Mouse (Mus musculus) CH12.LX (cell line): ENCODE results near the gene Txk.

Experiments used
- CTCF ChIP-seq, 2 experiments: IDR thresholded peaks in 1 of 2; conservative IDR thresholded peaks in 1 of 2; 2 replicates each; pipeline ENCODE4 v1.5.1; 2011 to 2012; ENCODE audit warnings: low read depth in 2 of 2, low read length in 2 of 2, improper control_type of control experiment in 1 of 2, inconsistent platforms in 1 of 2, mild to moderate bottlenecking in 1 of 2, moderate library complexity in 1 of 2
- MAX ChIP-seq: IDR thresholded peaks from 2 replicates; pipeline ENCODE4 v1.6.1; 2011; ENCODE audit warnings: low read length, improper control_type of control experiment
- NRF1 ChIP-seq: IDR thresholded peaks from 2 replicates; pipeline ENCODE4 v1.6.1; 2014; ENCODE audit warnings: low read depth, mild to moderate bottlenecking, inconsistent platforms, low read length, improper control_type of control experiment, moderate library complexity
- POLR2A ChIP-seq: IDR thresholded peaks from 2 replicates; pipeline ENCODE4 v1.6.1; 2011; ENCODE audit warnings: low read depth, mild to moderate bottlenecking, improper control_type of control experiment, low read length
- RAD21 ChIP-seq: IDR thresholded peaks from 2 replicates; pipeline ENCODE4 v1.6.1; 2011; ENCODE audit warnings: low read depth, mild to moderate bottlenecking, low read length, improper control_type of control experiment, moderate library complexity
- RCOR1 ChIP-seq: conservative IDR thresholded peaks from 2 replicates; pipeline ENCODE4 v1.6.1; 2012; ENCODE audit warnings: low read depth, mild to moderate bottlenecking, inconsistent platforms, low read length, improper control_type of control experiment
- SMC3 ChIP-seq: IDR thresholded peaks from 2 replicates; pipeline ENCODE4 v1.6.1; 2011; ENCODE audit warnings: low read depth, low read length, improper control_type of control experiment
- USF1 ChIP-seq: IDR thresholded peaks from 2 replicates; pipeline ENCODE4 v1.6.1; 2014; ENCODE audit warnings: low read depth, mild to moderate bottlenecking, inconsistent platforms, low read length, improper control_type of control experiment
- ZC3H11A ChIP-seq: IDR thresholded peaks from 2 replicates; pipeline ENCODE4 v1.6.1; 2012; ENCODE audit warnings: low read depth, mild to moderate bottlenecking, inconsistent platforms, low read length, improper control_type of control experiment

DNA sequence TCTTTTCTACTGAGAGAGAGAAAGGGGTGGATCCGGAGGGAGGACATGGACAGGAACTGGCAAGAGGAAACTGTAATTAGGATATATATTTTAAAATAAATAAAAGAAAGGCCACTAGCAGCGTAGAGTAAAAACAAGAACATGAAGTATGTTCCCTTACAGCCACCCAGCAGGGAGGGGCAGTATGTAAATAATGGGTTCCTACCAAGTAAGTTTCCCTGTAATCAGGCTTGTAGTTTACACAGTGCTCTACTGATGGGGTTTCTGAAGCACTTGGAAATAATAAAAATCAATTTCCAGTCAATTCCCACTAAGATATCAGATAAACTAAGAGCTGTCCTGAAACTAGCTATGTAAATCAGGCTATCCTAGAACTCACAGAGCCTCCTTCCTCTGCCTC lies 57.9 kb downstream of the Txk start:
- TF ChIP-seq NRF1 (no peak), CTCF (conservative IDR thresholded peaks at IDR 0.05 in 1 of 2, IDR thresholded peaks at IDR 0.05 in 1 of 2; ENCODE audit: low read depth in 2 of 2, low read length in 2 of 2) (no peak), ZC3H11A (no peak), SMC3 (no peak), POLR2A (no peak), USF1 (no peak), MAX (no peak), RAD21 (no peak), RCOR1 (no peak)
